Mouse (Mus musculus): ENCODE data around the gene Rpa1. TPM values are rescaled to one million over a fixed set of nuclear protein-coding genes. Genes with fewer than 3 reads are reported as not detected.
"Not testable (repeated sequence)": the region's sequence is repeated elsewhere in the genome, so short reads cannot be mapped to it uniquely, and the experiment has no call there.

The Rpa1 gene
- total and polyA plus RNA-seq, 2 experiments from 2014 or later: 51.1 to 66.9 TPM

DNA sequence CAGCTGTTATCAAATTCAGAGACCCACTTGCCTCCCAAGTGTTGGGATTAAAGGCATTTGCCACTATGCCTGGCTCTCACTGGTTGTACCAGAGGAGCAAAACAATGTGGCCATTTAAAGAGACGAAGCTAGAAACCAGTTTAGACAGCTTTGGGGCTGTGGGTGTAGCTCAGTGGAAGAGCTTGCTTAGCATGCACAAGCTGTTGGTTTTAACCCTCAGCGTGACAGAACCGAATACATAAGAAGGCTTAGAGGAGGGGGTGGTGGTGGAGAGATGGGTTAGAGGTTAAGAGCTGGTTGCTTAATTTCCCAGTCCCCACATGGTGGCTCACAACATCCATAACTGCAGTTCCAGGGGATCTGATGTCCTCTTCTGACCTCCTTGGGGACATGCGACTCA lies 39.5 kb downstream of the Rpa1 start:
- ATAC-seq (peak; percentile 21; the same call in 1 of the 2 replicates), DNase-seq (ENCODE audit: low spot score) (no peak)
- no peak overlapping the region for H3K4me2 ChIP-seq (ENCODE audit: low read depth, low read length)
- no peaks in the 10 kb centered on the region for H3K9me3 ChIP-seq (ENCODE audit: low read length)
- H3K9ac ChIP-seq (replicated peaks; ENCODE audit: low read length): no peak overlapping the region
- H3K27ac ChIP-seq: no peak overlapping the region
- no peaks in the 10 kb centered on the region for H3K27me3 ChIP-seq (ENCODE audit: insufficient read depth, low read length)
- TF ChIP-seq CTCF (IDR thresholded peaks at IDR 0.05; ENCODE audit: low read depth): no peak
- H3K36me3 ChIP-seq (ENCODE audit: insufficient read depth, low read length): peaks cover 42% of the 10 kb centered on the region
- H3K4me3 ChIP-seq (ENCODE audit: low read length): no peak overlapping the region
- no peaks in the 10 kb centered on the region for H3K4me1 ChIP-seq (ENCODE audit: insufficient read depth, low read length)
- 79% methylated on average over 4 of the region's 4 CpGs for WGBS

DNA sequence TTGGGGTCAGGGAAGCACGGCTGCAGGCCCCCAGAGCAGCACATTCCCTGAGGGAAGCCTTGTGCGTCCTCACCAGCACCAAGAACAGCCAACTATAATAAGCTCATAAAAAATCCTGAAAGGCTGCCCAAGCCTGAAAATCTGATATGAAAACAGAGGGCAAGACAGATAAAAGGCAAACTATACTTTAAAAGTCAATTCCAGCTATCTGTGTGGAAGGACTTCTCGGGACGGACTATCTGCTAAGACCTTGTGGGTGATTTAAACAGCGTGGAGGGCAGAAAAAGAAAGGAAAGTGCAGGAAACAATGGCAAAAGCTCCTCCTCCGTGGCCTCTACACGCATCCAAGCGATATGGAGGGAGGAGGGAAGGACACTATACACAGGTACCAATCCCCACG lies 43.3 kb downstream of the Rpa1 start:
- H3K4me1 ChIP-seq (ENCODE audit: insufficient read depth, low read length): no peaks in the 10 kb centered on the region
- no peak overlapping the region for H3K27ac ChIP-seq
- no peak overlapping the region for H3K4me2 ChIP-seq (ENCODE audit: low read depth, low read length)
- no peak overlapping the region for H3K9ac ChIP-seq (replicated peaks; ENCODE audit: low read length)
- H3K36me3 ChIP-seq (ENCODE audit: insufficient read depth, low read length): peaks cover 31% of the 10 kb centered on the region
- no peak overlapping the region for H3K4me3 ChIP-seq (ENCODE audit: low read length)
- TF ChIP-seq CTCF (IDR thresholded peaks at IDR 0.05; ENCODE audit: low read depth): no peak
- DNase-seq (ENCODE audit: low spot score) (no peak), ATAC-seq (no peak)
- H3K27me3 ChIP-seq (ENCODE audit: insufficient read depth, low read length): no peaks in the 10 kb centered on the region
- WGBS: 81% methylated on average over 9 of the region's 9 CpGs
- H3K9me3 ChIP-seq (ENCODE audit: low read length): no peaks in the 10 kb centered on the region

- Histone ChIP-seq H3K9ac (replicated peaks; ENCODE audit: low read length) (no peak overlapping the region), H3K9me3 (ENCODE audit: low read length) (no peaks in the 10 kb centered on the region), H3K4me1 (ENCODE audit: insufficient read depth, low read length) (no peaks in the 10 kb centered on the region), H3K4me3 (ENCODE audit: low read length) (no peak overlapping the region), H3K27ac (no peak overlapping the region), H3K27me3 (ENCODE audit: insufficient read depth, low read length) (no peaks in the 10 kb centered on the region), H3K4me2 (ENCODE audit: low read depth, low read length) (no peak overlapping the region), H3K36me3 (ENCODE audit: insufficient read depth, low read length) (peaks cover 16% of the 10 kb centered on the region; the same call in 1 of the 2 replicates)
- WGBS: 71% methylated on average over 9 of the region's 9 CpGs
- DNase-seq (ENCODE audit: low spot score) (no peak), ATAC-seq (no peak)
- TF ChIP-seq CTCF (IDR thresholded peaks at IDR 0.05; ENCODE audit: low read depth): no peak
Observed at GRCm38 (mm10) chr11:75300954-75301353, 47.2 kb downstream of the Rpa1 start.

DNA sequence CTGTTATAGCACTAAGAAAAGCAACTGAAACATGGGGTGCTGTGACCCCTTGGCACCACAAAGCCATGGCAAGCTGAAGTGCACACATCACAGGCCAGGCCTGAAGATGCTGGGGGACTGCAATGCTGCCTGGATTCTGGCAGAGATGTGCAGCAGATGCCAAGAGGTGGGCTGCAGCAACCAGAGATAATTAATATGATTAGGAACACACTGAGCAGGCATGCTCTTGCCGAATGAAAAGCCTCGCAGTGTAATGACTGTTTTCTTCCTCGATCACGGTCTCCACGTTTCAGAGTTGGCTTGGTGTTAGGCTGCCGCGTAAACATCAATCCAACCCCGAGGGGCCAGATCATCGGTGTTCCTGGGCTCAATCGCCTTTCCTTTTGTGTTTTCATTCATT lies 48.3 kb downstream of the Rpa1 start:
- ATAC-seq (no peak), DNase-seq (ENCODE audit: low spot score) (peak; percentile 42)
- no peak overlapping the region for H3K9ac ChIP-seq (replicated peaks; ENCODE audit: low read length)

DNA sequence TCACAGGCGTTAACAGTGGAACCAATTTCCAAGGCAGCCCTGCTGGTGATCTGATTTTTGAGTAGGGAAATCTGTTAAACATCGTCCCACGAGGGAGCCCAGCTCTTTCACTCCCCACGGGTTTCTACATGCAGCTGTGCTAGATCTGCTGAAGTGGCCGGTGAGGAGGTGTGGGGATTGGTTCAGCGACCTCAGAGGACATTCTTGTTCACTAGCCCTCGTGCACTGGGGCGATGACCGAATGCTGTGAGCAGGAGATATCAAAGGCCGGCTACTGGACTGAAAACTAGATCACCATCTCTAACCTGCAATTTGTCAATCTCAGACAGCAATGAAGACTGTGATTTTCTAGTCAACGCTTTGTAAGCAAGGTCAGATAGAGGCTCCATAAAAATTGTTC lies 49.6 kb downstream of the Rpa1 start:
- Histone ChIP-seq H3K4me2 (ENCODE audit: low read depth, low read length) (no peak overlapping the region), H3K4me3 (ENCODE audit: low read length) (no peak overlapping the region), H3K9ac (replicated peaks; ENCODE audit: low read length) (no peak overlapping the region), H3K9me3 (ENCODE audit: low read length) (no peaks in the 10 kb centered on the region), H3K27ac (no peak overlapping the region), H3K27me3 (ENCODE audit: insufficient read depth, low read length) (no peaks in the 10 kb centered on the region), H3K4me1 (ENCODE audit: insufficient read depth, low read length) (no peaks in the 10 kb centered on the region), H3K36me3 (ENCODE audit: insufficient read depth, low read length) (peaks cover 12% of the 10 kb centered on the region; the same call in 1 of the 2 replicates)
- no peak for TF ChIP-seq CTCF (IDR thresholded peaks at IDR 0.05; ENCODE audit: low read depth)
- WGBS: 47% methylated on average over 11 of the region's 11 CpGs
- ATAC-seq (no peak), DNase-seq (ENCODE audit: low spot score) (no peak)

More for the DNA sequence above, 48.3 kb downstream of the Rpa1 start:
- Histone ChIP-seq H3K9me3 (ENCODE audit: low read length) (no peaks in the 10 kb centered on the region), H3K36me3 (ENCODE audit: insufficient read depth, low read length) (peaks cover 12% of the 10 kb centered on the region; the same call in 1 of the 2 replicates), H3K4me1 (ENCODE audit: insufficient read depth, low read length) (no peaks in the 10 kb centered on the region), H3K4me2 (ENCODE audit: low read depth, low read length) (no peak overlapping the region), H3K4me3 (ENCODE audit: low read length) (no peak overlapping the region), H3K27me3 (ENCODE audit: insufficient read depth, low read length) (no peaks in the 10 kb centered on the region), H3K27ac (peak overlapping the region; percentile 20; the same call in 1 of the 2 replicates)
- 42% methylated on average over 10 of the region's 10 CpGs for WGBS
- TF ChIP-seq CTCF (IDR thresholded peaks at IDR 0.05; ENCODE audit: low read depth): no peak

GRCm38 (mm10) chr11:75297631-75298030 lies 50.5 kb downstream of the Rpa1 start:
- no peak overlapping the region for H3K4me2 ChIP-seq (ENCODE audit: low read depth, low read length)
- no peak overlapping the region for H3K27ac ChIP-seq
- no peaks in the 10 kb centered on the region for H3K4me1 ChIP-seq (ENCODE audit: insufficient read depth, low read length)
- no peak overlapping the region for H3K9ac ChIP-seq (replicated peaks; ENCODE audit: low read length)
- H3K27me3 ChIP-seq (ENCODE audit: insufficient read depth, low read length): no peaks in the 10 kb centered on the region
- no peak for TF ChIP-seq CTCF (IDR thresholded peaks at IDR 0.05; ENCODE audit: low read depth)
- peaks cover 12% of the 10 kb centered on the region; the same call in 1 of the 2 replicates for H3K36me3 ChIP-seq (ENCODE audit: insufficient read depth, low read length)
- ATAC-seq: no peak
- H3K9me3 ChIP-seq (ENCODE audit: low read length): no peaks in the 10 kb centered on the region
- 80% methylated on average over 9 of the region's 9 CpGs for WGBS
- no peak overlapping the region for H3K4me3 ChIP-seq (ENCODE audit: low read length)
- no peak for DNase-seq (ENCODE audit: low spot score)

- Histone ChIP-seq H3K9me3 (ENCODE audit: low read length) (no peaks in the 10 kb centered on the region), H3K27ac (no peak overlapping the region), H3K4me1 (ENCODE audit: insufficient read depth, low read length) (no peaks in the 10 kb centered on the region), H3K36me3 (ENCODE audit: insufficient read depth, low read length) (peaks cover 4% of the 10 kb centered on the region; the same call in 1 of the 2 replicates), H3K4me2 (ENCODE audit: low read depth, low read length) (no peak overlapping the region), H3K9ac (replicated peaks; ENCODE audit: low read length) (no peak overlapping the region), H3K4me3 (ENCODE audit: low read length) (no peak overlapping the region), H3K27me3 (ENCODE audit: insufficient read depth, low read length) (no peaks in the 10 kb centered on the region)
- no peak for DNase-seq (ENCODE audit: low spot score)
- ATAC-seq: no peak
- 84% methylated on average over 9 of the region's 9 CpGs for WGBS
- no peak for TF ChIP-seq CTCF (IDR thresholded peaks at IDR 0.05; ENCODE audit: low read depth)
Observed at GRCm38 (mm10) chr11:75296406-75297005, 51.6 kb downstream of the Rpa1 start.

DNA sequence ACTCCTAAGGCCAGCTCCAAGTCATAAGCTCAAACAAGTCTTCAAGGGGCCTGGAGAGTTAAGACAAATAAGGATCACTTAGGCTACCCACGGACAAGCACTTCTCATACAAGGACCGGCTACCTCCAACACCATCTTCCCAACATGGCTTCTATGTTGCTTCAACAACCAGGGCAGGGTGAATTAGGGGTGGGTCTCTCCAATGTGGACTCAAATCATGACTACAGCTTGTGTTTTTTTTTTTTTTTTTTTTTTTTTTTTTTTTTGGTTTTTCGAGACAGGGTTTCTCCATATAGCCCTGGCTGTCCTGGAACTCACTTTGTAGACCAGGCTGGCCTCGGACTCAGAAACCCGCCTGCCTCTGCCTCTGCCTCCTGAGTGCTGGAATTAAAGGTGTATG lies 52.6 kb downstream of the Rpa1 start:
- H3K9ac ChIP-seq (replicated peaks; ENCODE audit: low read length); H3K4me1 ChIP-seq (ENCODE audit: insufficient read depth, low read length); DNase-seq (ENCODE audit: low spot score); H3K36me3 ChIP-seq (ENCODE audit: insufficient read depth, low read length); H3K9me3 ChIP-seq (ENCODE audit: low read length); H3K4me3 ChIP-seq (ENCODE audit: low read length); H3K27ac ChIP-seq; ATAC-seq; H3K27me3 ChIP-seq (ENCODE audit: insufficient read depth, low read length); H3K4me2 ChIP-seq (ENCODE audit: low read depth, low read length): not testable (repeated sequence)
- 87% methylated on average over 5 of the region's 5 CpGs for WGBS
